Mouse (Mus musculus) testis, adult 2 months (tissue): ENCODE measurements at regions not wholly inside any gene's neighbourhood (a gene's known extent, or its start where the extent isn't known, plus 50 kb on each side); places are given as distances from the start of the nearest gene placed in this dataset.

ENCODE experiments used
- CTCF ChIP-seq: fragments of 200-500 bp; IDR thresholded peaks from 2 replicates; pipeline ENCODE4 v1.5.1; 2012; ENCODE audit warnings: low read depth, mild to moderate bottlenecking, inconsistent platforms, low read length, moderate library complexity; ENCODE audit not compliant: control insufficient read depth, insufficient read depth, insufficient replicate concordance
- POLR2A ChIP-seq: fragments of 200-500 bp; IDR thresholded peaks from 2 replicates; pipeline ENCODE4 v1.6.1; 2012; ENCODE audit warnings: low read depth, mild to moderate bottlenecking, inconsistent platforms, low read length, moderate library complexity; ENCODE audit not compliant: control insufficient read depth

DNA sequence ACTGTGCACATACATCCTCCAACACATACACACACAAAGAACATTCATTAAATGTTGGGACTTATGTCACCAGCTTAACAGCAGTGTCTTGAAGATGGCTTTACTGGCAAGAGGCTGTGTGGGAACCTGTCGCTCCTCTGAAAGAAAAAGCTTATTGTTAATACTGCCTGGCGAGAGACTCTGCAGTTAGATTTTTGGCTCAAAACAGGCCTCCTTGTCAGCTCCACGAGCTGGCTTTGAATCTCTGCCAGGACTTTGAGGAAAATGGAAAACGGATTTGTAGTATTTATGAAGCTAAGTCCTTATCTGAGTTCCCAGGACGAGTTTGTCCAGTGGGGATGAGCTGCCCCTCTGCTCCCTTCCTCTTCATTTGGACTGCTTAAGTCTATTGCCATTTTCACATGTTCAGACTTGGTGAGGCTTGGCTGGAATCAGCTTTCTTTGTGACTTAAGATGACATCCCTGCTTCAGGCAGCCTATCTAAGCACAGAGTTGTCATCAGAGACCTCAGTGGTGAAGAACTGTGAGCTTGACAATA, 219.6 kb downstream of the Gm19410 start:
- TF ChIP-seq POLR2A (no peak), CTCF (no peak)
